Mouse (Mus musculus): ENCODE measurements at regions not wholly inside any gene's neighbourhood (a gene's known extent, or its start where the extent isn't known, plus 50 kb on each side); places are given as distances from the start of the nearest gene placed in this dataset.

- TF ChIP-seq CTCF (IDR thresholded peaks at IDR 0.05; ENCODE audit: borderline replicate concordance, extremely low read depth, insufficient read depth, insufficient read length), result no peak
- TF ChIP-seq POLR2A (IDR thresholded peaks at IDR 0.05; ENCODE audit: borderline replicate concordance, extremely low read depth, insufficient read depth, insufficient read length, poor library complexity, severe bottlenecking), result no peak
These were observed 365.0 kb downstream of the Setd4 start for GRCm38 (mm10) chr16:93238898-93239297.

All from brain, embryonic 14.5 days (tissue).